Mouse (Mus musculus): Measurements from ENCODE around the gene Sidt2. TPM values are rescaled to one million over a fixed set of nuclear protein-coding genes. Genes with fewer than 3 reads are reported as not detected.
A peak's percentile ranks its signal among the peaks of the same experiment; 100 is the strongest.

The Sidt2 gene
- polyA plus RNA-seq, 1 experiment from 2014 or later: 66.1 TPM

- no peak overlapping the region for H3K27ac ChIP-seq
- no peaks in the 10 kb centered on the region for H3K27me3 ChIP-seq
- H3K9ac ChIP-seq: no peak overlapping the region; the same call in 1 of the 2 replicates
- 38% methylated on average over 4 of the region's 4 CpGs for WGBS
- ATAC-seq (ENCODE audit: insufficient number of reproducible peaks, low FRiP score, low TSS enrichment, low read depth): no peak
- peak overlapping the region; percentile 75 for H3K4me2 ChIP-seq
- no peaks in the 10 kb centered on the region for H3K9me3 ChIP-seq
- H3K36me3 ChIP-seq: peaks cover 27% of the 10 kb centered on the region
- peak overlapping the region; percentile 83 for H3K4me3 ChIP-seq
- peaks cover 21% of the 10 kb centered on the region for H3K4me1 ChIP-seq
These were observed 49.9 kb downstream of the Sidt2 start for GRCm38 (mm10) chr9:45905196-45905595.

- Histone ChIP-seq H3K4me1 (no peaks in the 10 kb centered on the region), H3K4me3 (no peak overlapping the region), H3K9ac (no peak overlapping the region), H3K36me3 (peaks cover 85% of the 10 kb centered on the region), H3K4me2 (no peak overlapping the region), H3K9me3 (no peaks in the 10 kb centered on the region), H3K27me3 (no peaks in the 10 kb centered on the region), H3K27ac (no peak overlapping the region)
- ATAC-seq (ENCODE audit: insufficient number of reproducible peaks, low FRiP score, low TSS enrichment, low read depth): no peak
These were observed 61.4 kb downstream of the Sidt2 start for GRCm38 (mm10) chr9:45893681-45894080.

Small RNA genes lying within 50 kb of the gene (microRNA-seq; reads per million reads assigned to microRNA genes)
- gene Mir7087: not detected

Other genes with a start within 250 kb of the Sidt2 start
- 28.8 and 30.3 TPM in 2 replicates for gene Cep164, start 126.6 kb downstream of the Sidt2 start, polyA plus RNA-seq (2015; fragmentation: Nextera tagmentation; extraction: Ambion mirVana)
- 37.2 and 41.8 TPM in 2 replicates for gene Bace1, start 116.7 kb downstream of the Sidt2 start, polyA plus RNA-seq (2015; fragmentation: Nextera tagmentation; extraction: Ambion mirVana)
- gene Pcsk7, start 48.8 kb downstream of the Sidt2 start, polyA plus RNA-seq (2015; fragmentation: Nextera tagmentation; extraction: Ambion mirVana): 22.9 and 24.5 TPM in 2 replicates
- gene Rnf214, start 48.3 kb downstream of the Sidt2 start, polyA plus RNA-seq (2015; fragmentation: Nextera tagmentation; extraction: Ambion mirVana): 44.2 and 49.4 TPM in 2 replicates
- gene Tagln, start 19.2 kb downstream of the Sidt2 start, polyA plus RNA-seq (2015; fragmentation: Nextera tagmentation; extraction: Ambion mirVana): 26.6 and 33.1 TPM in 2 replicates
- gene Pafah1b2, start 57.4 kb upstream of the Sidt2 start, polyA plus RNA-seq (2015; fragmentation: Nextera tagmentation; extraction: Ambion mirVana): 182 and 188 TPM in 2 replicates
- gene Sik3, start 57.6 kb upstream of the Sidt2 start, polyA plus RNA-seq (2015; fragmentation: Nextera tagmentation; extraction: Ambion mirVana): 10.6 and 11.8 TPM in 2 replicates

All from limb, embryonic 15.5 days (tissue).